In genomic region chr8:26868849-26869110, GRCm38 (mm10) we compare ENCODE assay signal across 19 mouse cellular contexts.
DNase-seq lines count a peak whose midpoint lies in the region; ATAC-seq lines count a peak whose summit lies in the region.
"Had no signal": no experiment of that assay in that cellular context is flagged by ENCODE, and none has a peak within 500 bp of the region (broad histone marks: within the 10 kb centered on the region; RNA-seq: fewer than 3 reads in every experiment).

No protein-coding gene starts in this region.

- peaks cover 3% of the 10 kb centered on the region; the same call in 1 of the 2 replicates for H3K9me3 ChIP-seq in embryonic facial prominence, embryonic 11.5 days (replicated peaks; ENCODE audit: control insufficient read depth, low read length)
- H3K9me3 ChIP-seq in limb, embryonic 10.5 days (replicated peaks), result peaks cover 10% of the 10 kb centered on the region
- H3K9me3 ChIP-seq: intestine, embryonic 15.5 days had no signal

- H3K36me3 ChIP-seq in embryonic facial prominence, embryonic 11.5 days (replicated peaks; ENCODE audit: control insufficient read depth, insufficient read depth, low read depth, low read length), result no peaks in the 10 kb centered on the region
- H3K36me3 ChIP-seq in limb, embryonic 10.5 days, result 0 out of 2 replicates have a peak, but pooled peaks cover 2% of the 10 kb centered on the region
- H3K36me3 ChIP-seq: hindbrain, embryonic 13.5 days; intestine, embryonic 15.5 days had no signal

- ATAC-seq in embryonic facial prominence, embryonic 11.5 days (replicated peaks; ENCODE audit: insufficient number of reproducible peaks, low FRiP score, low TSS enrichment, low read depth), result no peak
- ATAC-seq: forebrain, embryonic 13.5 days; forebrain, postnatal 0 days; intestine, embryonic 15.5 days had no signal

- WGBS in embryonic facial prominence, embryonic 11.5 days, result 31% methylated on average over 2 of the region's 2 CpGs
- WGBS in limb, embryonic 10.5 days, result 45% methylated on average over 2 of the region's 2 CpGs

- H3K9ac ChIP-seq in embryonic facial prominence, embryonic 11.5 days (replicated peaks; ENCODE audit: low read length), result no peak overlapping the region
- H3K9ac ChIP-seq: forebrain, embryonic 13.5 days; forebrain, postnatal 0 days; hindbrain, embryonic 13.5 days; intestine, embryonic 15.5 days had no signal

- peak overlapping the region; percentile 52 for H3K27ac ChIP-seq in embryonic facial prominence, embryonic 11.5 days (replicated peaks; ENCODE audit: low read depth, low read length)
- H3K27ac ChIP-seq in limb, embryonic 10.5 days, result peak overlapping the region; percentile 61; the same call in 1 of the 2 replicates
- H3K27ac ChIP-seq: forebrain, embryonic 13.5 days; gastrocnemius, adult 2 months; hindbrain, embryonic 13.5 days; intestine, embryonic 15.5 days had no signal

- DNase-seq in embryo, embryonic 10 days (ENCODE audit: low spot score), result peak; percentile 31
- DNase-seq in embryo, embryonic 10.5 days (ENCODE audit: low spot score), result no peak
- DNase-seq in embryonic facial prominence, embryonic 11.5 days (ENCODE audit: low spot score), result peak; percentile 82
- no peak for DNase-seq in limb, embryonic 10.5 days (ENCODE audit: low spot score)
- no peak for DNase-seq in lung, postnatal 25 days (ENCODE audit: low spot score)
- DNase-seq in cerebellum, adult 11-12 months, result no peak
- no peak for DNase-seq in layer of hippocampus, adult 9-11 months
- DNase-seq: adrenal gland, postnatal 14 days; cerebellum, adult 2 months; cerebellum, postnatal 10 days; forebrain, postnatal 0 days; gastrocnemius, adult 2 months; gastrocnemius, postnatal 25 days; heart, postnatal 10 days; heart, postnatal 4 days; kidney, adult 18-20 months had no signal

- no peaks in the 10 kb centered on the region for H3K27me3 ChIP-seq in embryonic facial prominence, embryonic 11.5 days (ENCODE audit: control insufficient read depth, insufficient read depth, low read length)
- peaks cover 29% of the 10 kb centered on the region for H3K27me3 ChIP-seq in limb, embryonic 10.5 days (ENCODE audit: low read depth, poor library complexity, severe bottlenecking)
- H3K27me3 ChIP-seq: forebrain, embryonic 13.5 days; intestine, embryonic 15.5 days had no signal

- peaks cover 4% of the 10 kb centered on the region for H3K4me1 ChIP-seq in embryonic facial prominence, embryonic 11.5 days (ENCODE audit: control insufficient read depth, insufficient read depth, low read length)
- peaks cover 51% of the 10 kb centered on the region for H3K4me1 ChIP-seq in limb, embryonic 10.5 days
- H3K4me1 ChIP-seq: forebrain, embryonic 13.5 days had no signal

- H3K4me3 ChIP-seq in embryonic facial prominence, embryonic 11.5 days (ENCODE audit: low read depth, low read length), result no peak overlapping the region
- H3K4me3 ChIP-seq in limb, embryonic 10.5 days, result no peak overlapping the region
- H3K4me3 ChIP-seq: forebrain, embryonic 13.5 days; gastrocnemius, adult 2 months; hindbrain, embryonic 13.5 days; intestine, embryonic 15.5 days had no signal

- no peak overlapping the region for H3K4me2 ChIP-seq in embryonic facial prominence, embryonic 11.5 days (ENCODE audit: low read depth, low read length)
- H3K4me2 ChIP-seq: forebrain, embryonic 13.5 days; hindbrain, embryonic 13.5 days; intestine, embryonic 15.5 days had no signal

Comparison
In these comparisons a context has a peak if more than half of its experiments do, and no peak if none do; other contexts are left out.
1. DNase-seq: peak in embryo, embryonic 10 days (single experiment) and embryonic facial prominence, embryonic 11.5 days (single experiment); none in embryo, embryonic 10.5 days (single experiment), limb, embryonic 10.5 days (single experiment), lung, postnatal 25 days (single experiment), cerebellum, adult 11-12 months (single experiment) and layer of hippocampus, adult 9-11 months (single experiment).